Mouse (Mus musculus): ENCODE measurements around the gene Sntb2. TPM values are rescaled to one million over a fixed set of nuclear protein-coding genes. Genes with fewer than 3 reads are reported as not detected.
A peak's percentile ranks its signal among the peaks of the same experiment; 100 is the strongest.

The Sntb2 gene
- polyA plus RNA-seq, 1 experiment from 2014 or later, result 11.8 TPM

GRCm38 (mm10) chr8:106997416-106997815 is 61.9 kb downstream of the Sntb2 start:
- peaks cover 3% of the 10 kb centered on the region; the same call in 1 of the 2 replicates for H3K36me3 ChIP-seq (ENCODE audit: control insufficient read depth, insufficient read depth, low read length)
- H3K9ac ChIP-seq (ENCODE audit: low read length), result no peak overlapping the region
- H3K27ac ChIP-seq (ENCODE audit: low read length), result no peak overlapping the region
- H3K27me3 ChIP-seq (ENCODE audit: control insufficient read depth, insufficient read depth, low read length), result no peaks in the 10 kb centered on the region
- H3K4me1 ChIP-seq (ENCODE audit: control insufficient read depth, insufficient read depth, low read length), result no peaks in the 10 kb centered on the region
- no peak for ATAC-seq (ENCODE audit: insufficient read depth, low FRiP score)
- H3K4me3 ChIP-seq (replicated peaks; ENCODE audit: low read length), result no peak overlapping the region
- H3K4me2 ChIP-seq (ENCODE audit: low read depth, low read length), result no peak overlapping the region
- no peaks in the 10 kb centered on the region for H3K9me3 ChIP-seq (replicated peaks; ENCODE audit: control insufficient read depth, low read length)
- WGBS, result 77% methylated on average over 4 of the region's 4 CpGs

- Histone ChIP-seq H3K4me2 (ENCODE audit: low read depth, low read length) (no peak overlapping the region), H3K9me3 (replicated peaks; ENCODE audit: control insufficient read depth, low read length) (no peaks in the 10 kb centered on the region), H3K27ac (ENCODE audit: low read length) (no peak overlapping the region), H3K4me3 (replicated peaks; ENCODE audit: low read length) (no peak overlapping the region), H3K36me3 (ENCODE audit: control insufficient read depth, insufficient read depth, low read length) (peaks cover 3% of the 10 kb centered on the region; the same call in 1 of the 2 replicates), H3K4me1 (ENCODE audit: control insufficient read depth, insufficient read depth, low read length) (no peaks in the 10 kb centered on the region), H3K9ac (ENCODE audit: low read length) (no peak overlapping the region), H3K27me3 (ENCODE audit: control insufficient read depth, insufficient read depth, low read length) (no peaks in the 10 kb centered on the region)
- no peak for ATAC-seq (ENCODE audit: insufficient read depth, low FRiP score)
- WGBS, result 66% methylated on average over 1 of the region's 1 CpGs
These were observed 63.5 kb downstream of the Sntb2 start for GRCm38 (mm10) chr8:106999068-106999467.

- no peak overlapping the region for H3K4me2 ChIP-seq (ENCODE audit: low read depth, low read length)
- 19% methylated on average over 5 of the region's 5 CpGs for WGBS
- no peaks in the 10 kb centered on the region for H3K27me3 ChIP-seq (ENCODE audit: control insufficient read depth, insufficient read depth, low read length)
- no peak overlapping the region for H3K9ac ChIP-seq (ENCODE audit: low read length)
- H3K4me3 ChIP-seq (replicated peaks; ENCODE audit: low read length), result no peak overlapping the region
- peaks cover 3% of the 10 kb centered on the region; the same call in 1 of the 2 replicates for H3K36me3 ChIP-seq (ENCODE audit: control insufficient read depth, insufficient read depth, low read length)
- no peak overlapping the region for H3K27ac ChIP-seq (ENCODE audit: low read length)
- H3K4me1 ChIP-seq (ENCODE audit: control insufficient read depth, insufficient read depth, low read length), result no peaks in the 10 kb centered on the region
- H3K9me3 ChIP-seq (replicated peaks; ENCODE audit: control insufficient read depth, low read length), result no peaks in the 10 kb centered on the region
- ATAC-seq (ENCODE audit: insufficient read depth, low FRiP score), result peak; percentile 91
These were observed 67.0 kb downstream of the Sntb2 start for GRCm38 (mm10) chr8:107002532-107002931.

GRCm38 (mm10) chr8:107007795-107008194 is 72.2 kb downstream of the Sntb2 start:
- Histone ChIP-seq H3K27me3 (ENCODE audit: control insufficient read depth, insufficient read depth, low read length) (no peaks in the 10 kb centered on the region), H3K27ac (ENCODE audit: low read length) (no peak overlapping the region), H3K9ac (ENCODE audit: low read length) (no peak overlapping the region), H3K4me2 (ENCODE audit: low read depth, low read length) (no peak overlapping the region), H3K4me1 (ENCODE audit: control insufficient read depth, insufficient read depth, low read length) (no peaks in the 10 kb centered on the region), H3K36me3 (ENCODE audit: control insufficient read depth, insufficient read depth, low read length) (peaks cover 4% of the 10 kb centered on the region; the same call in 1 of the 2 replicates), H3K9me3 (replicated peaks; ENCODE audit: control insufficient read depth, low read length) (no peaks in the 10 kb centered on the region), H3K4me3 (replicated peaks; ENCODE audit: low read length) (no peak overlapping the region)
- WGBS, result 82% methylated on average over 3 of the region's 3 CpGs
- no peak for ATAC-seq (ENCODE audit: insufficient read depth, low FRiP score)

- no peak for ATAC-seq (ENCODE audit: insufficient read depth, low FRiP score)
- peaks cover 4% of the 10 kb centered on the region; the same call in 1 of the 2 replicates for H3K36me3 ChIP-seq (ENCODE audit: control insufficient read depth, insufficient read depth, low read length)
These were observed 77.1 kb downstream of the Sntb2 start for GRCm38 (mm10) chr8:107012666-107013065.

GRCm38 (mm10) chr8:107014915-107015314 is 79.4 kb downstream of the Sntb2 start:
- H3K4me1 ChIP-seq (ENCODE audit: control insufficient read depth, insufficient read depth, low read length), result no peaks in the 10 kb centered on the region
- H3K9ac ChIP-seq (ENCODE audit: low read length), result no peak overlapping the region
- no peak overlapping the region for H3K4me3 ChIP-seq (replicated peaks; ENCODE audit: low read length)
- H3K27ac ChIP-seq (ENCODE audit: low read length), result no peak overlapping the region
- no peaks in the 10 kb centered on the region for H3K27me3 ChIP-seq (ENCODE audit: control insufficient read depth, insufficient read depth, low read length)
- 0 out of 2 replicates have a peak, but pooled peaks cover under 1% of the 10 kb centered on the region for H3K36me3 ChIP-seq (ENCODE audit: control insufficient read depth, insufficient read depth, low read length)
- no peak for ATAC-seq (ENCODE audit: insufficient read depth, low FRiP score)
- H3K4me2 ChIP-seq (ENCODE audit: low read depth, low read length), result no peak overlapping the region
- 83% methylated on average over 1 of the region's 1 CpGs for WGBS
- no peaks in the 10 kb centered on the region for H3K9me3 ChIP-seq (replicated peaks; ENCODE audit: control insufficient read depth, low read length)

More at GRCm38 (mm10) chr8:107012666-107013065, 77.1 kb downstream of the Sntb2 start:
- Histone ChIP-seq H3K27ac (ENCODE audit: low read length) (no peak overlapping the region), H3K4me1 (ENCODE audit: control insufficient read depth, insufficient read depth, low read length) (no peaks in the 10 kb centered on the region), H3K9me3 (replicated peaks; ENCODE audit: control insufficient read depth, low read length) (no peaks in the 10 kb centered on the region), H3K4me2 (ENCODE audit: low read depth, low read length) (no peak overlapping the region), H3K9ac (ENCODE audit: low read length) (no peak overlapping the region), H3K27me3 (ENCODE audit: control insufficient read depth, insufficient read depth, low read length) (no peaks in the 10 kb centered on the region), H3K4me3 (replicated peaks; ENCODE audit: low read length) (no peak overlapping the region)
- 88% methylated on average over 2 of the region's 2 CpGs for WGBS

GRCm38 (mm10) chr8:107023479-107023878 is 87.9 kb downstream of the Sntb2 start:
- no peak overlapping the region for H3K9ac ChIP-seq (ENCODE audit: low read length)
- H3K4me2 ChIP-seq (ENCODE audit: low read depth, low read length), result no peak overlapping the region
- no peaks in the 10 kb centered on the region for H3K9me3 ChIP-seq (replicated peaks; ENCODE audit: control insufficient read depth, low read length)
- H3K4me1 ChIP-seq (ENCODE audit: control insufficient read depth, insufficient read depth, low read length), result no peaks in the 10 kb centered on the region
- H3K27ac ChIP-seq (ENCODE audit: low read length), result no peak overlapping the region
- no peaks in the 10 kb centered on the region for H3K27me3 ChIP-seq (ENCODE audit: control insufficient read depth, insufficient read depth, low read length)
- no peak overlapping the region for H3K4me3 ChIP-seq (replicated peaks; ENCODE audit: low read length)
- 87% methylated on average over 8 of the region's 8 CpGs for WGBS
- no peaks in the 10 kb centered on the region for H3K36me3 ChIP-seq (ENCODE audit: control insufficient read depth, insufficient read depth, low read length)
- no peak for ATAC-seq (ENCODE audit: insufficient read depth, low FRiP score)

- no peak overlapping the region for H3K4me3 ChIP-seq (replicated peaks; ENCODE audit: low read length)
- H3K4me2 ChIP-seq (ENCODE audit: low read depth, low read length), result no peak overlapping the region
- ATAC-seq (ENCODE audit: insufficient read depth, low FRiP score), result no peak
- peaks cover 14% of the 10 kb centered on the region for H3K4me1 ChIP-seq (ENCODE audit: control insufficient read depth, insufficient read depth, low read length)
- no peak overlapping the region for H3K27ac ChIP-seq (ENCODE audit: low read length)
- no peaks in the 10 kb centered on the region for H3K9me3 ChIP-seq (replicated peaks; ENCODE audit: control insufficient read depth, low read length)
- no peaks in the 10 kb centered on the region for H3K27me3 ChIP-seq (ENCODE audit: control insufficient read depth, insufficient read depth, low read length)
- no peak overlapping the region for H3K9ac ChIP-seq (ENCODE audit: low read length)
- WGBS, result 73% methylated on average over 3 of the region's 3 CpGs
- H3K36me3 ChIP-seq (ENCODE audit: control insufficient read depth, insufficient read depth, low read length), result no peaks in the 10 kb centered on the region
These were observed 93.8 kb downstream of the Sntb2 start for GRCm38 (mm10) chr8:107029310-107029709.

GRCm38 (mm10) chr8:107030058-107030457 is 94.5 kb downstream of the Sntb2 start:
- H3K9ac ChIP-seq (ENCODE audit: low read length), result no peak overlapping the region
- no peaks in the 10 kb centered on the region for H3K27me3 ChIP-seq (ENCODE audit: control insufficient read depth, insufficient read depth, low read length)

More at GRCm38 (mm10) chr8:107030058-107030457, 94.5 kb downstream of the Sntb2 start:
- Histone ChIP-seq H3K27ac (ENCODE audit: low read length) (no peak overlapping the region), H3K4me3 (replicated peaks; ENCODE audit: low read length) (no peak overlapping the region), H3K9me3 (replicated peaks; ENCODE audit: control insufficient read depth, low read length) (no peaks in the 10 kb centered on the region), H3K4me1 (ENCODE audit: control insufficient read depth, insufficient read depth, low read length) (peaks cover 14% of the 10 kb centered on the region), H3K36me3 (ENCODE audit: control insufficient read depth, insufficient read depth, low read length) (no peaks in the 10 kb centered on the region), H3K4me2 (ENCODE audit: low read depth, low read length) (no peak overlapping the region)
- no peak for ATAC-seq (ENCODE audit: insufficient read depth, low FRiP score)
- WGBS, result 67% methylated on average over 5 of the region's 5 CpGs
